Mouse (Mus musculus) hindbrain, embryonic 11.5 days (tissue): ENCODE data around the gene Fitm1. TPM values are rescaled to one million over a fixed set of nuclear protein-coding genes. Genes with fewer than 3 reads are reported as not detected.
A peak's percentile ranks its signal among the peaks of the same experiment; 100 is the strongest.

Experiments used
- ATAC-seq: fragments of 200-750 bp; cut with Nextera tagmentation; 2 replicates; pipeline ENCODE4 v1.8.0; 2017; ENCODE audit warnings: mild to moderate bottlenecking, moderate TSS enrichment, moderate library complexity; ENCODE audit not compliant: low FRiP score
- DNase-seq: peaks from one replicate; pipeline ENCODE4 v3.0.0-alpha.2; 2015; ENCODE audit warnings: low spot score
- H3K27ac ChIP-seq: fragments of 300-500 bp; sonication (generic); 2 replicates; pipeline ENCODE4 v1.5.1; 2014; ENCODE audit warnings: mild to moderate bottlenecking, low read depth, low read length
- H3K27me3 ChIP-seq: fragments of 300-500 bp; sonication (generic); 2 replicates; pipeline ENCODE4 v1.6.1; 2014; ENCODE audit warnings: mild to moderate bottlenecking, low read length, moderate library complexity, mixed read lengths; ENCODE audit not compliant: control insufficient read depth, insufficient read depth
- H3K36me3 ChIP-seq: fragments of 300-500 bp; sonication (generic); 2 replicates; pipeline ENCODE4 v1.6.1; 2014; ENCODE audit warnings: mild to moderate bottlenecking, low read length, moderate library complexity, mixed read lengths; ENCODE audit not compliant: control insufficient read depth, insufficient read depth
- H3K4me1 ChIP-seq: fragments of 300-500 bp; sonication (generic); replicated peaks from 2 replicates; pipeline ENCODE4 v1.6.1; 2014; ENCODE audit warnings: low read length, mixed read lengths; ENCODE audit not compliant: control insufficient read depth, insufficient read depth
- H3K4me2 ChIP-seq: fragments of 300-500 bp; sonication (generic); replicated peaks from 2 replicates; pipeline ENCODE4 v1.6.1; 2014; ENCODE audit warnings: mild to moderate bottlenecking, low read depth, low read length
- H3K4me3 ChIP-seq: fragments of 300-500 bp; sonication (generic); 2 replicates; pipeline ENCODE4 v1.5.1; 2014; ENCODE audit warnings: low read depth, low read length
- H3K9ac ChIP-seq: fragments of 300-500 bp; sonication (generic); 2 replicates; pipeline ENCODE4 v1.6.1; 2014; ENCODE audit warnings: low read depth, low read length
- H3K9me3 ChIP-seq: fragments of 300-500 bp; sonication (generic); 2 replicates; pipeline ENCODE4 v1.6.1; 2016; ENCODE audit warnings: low read length; ENCODE audit not compliant: control insufficient read depth
- WGBS: fragments of 180-500 bp; shearing (Covaris S2); extraction: QIAGEN DNeasy Blood & Tissue Kit; methylation state at CpG from one replicate; pipeline ENCODE4 v1.1.7; 2014; 5-methylcytosine and 5-hydroxymethylcytosine counted together
- polyA plus RNA-seq: library from polyadenylated mRNA; unstranded; fragments of >200 nt; fragmentation: Nextera tagmentation; extraction: Ambion mirVana; gene quantifications from 2 replicates; pipeline ENCODE4 v1.2.1, GENCODE M21; 2014

Gene Fitm1
- polyA plus RNA-seq = 0.77 and 1.8 TPM in 2 replicates

- Histone ChIP-seq H3K4me2 (no peak within 1 kb of the TSS), H3K9me3 (no peaks in the 10 kb centered on the region), H3K9ac (no peak within 1 kb of the TSS), H3K4me3 (no peak within 1 kb of the TSS), H3K4me1 (peaks cover 3% of the 10 kb centered on the region; the same call in 1 of the 2 replicates), H3K27me3 (no peaks in the 10 kb centered on the region), H3K36me3 (peaks cover 1% of the 10 kb centered on the region; the same call in 1 of the 2 replicates), H3K27ac (no peak within 1 kb of the TSS)
- DNase-seq = no peak
- ATAC-seq = no peak
- 75% methylated on average over 8 of the region's 8 CpGs for WGBS
Observed at GRCm38 (mm10) chr14:55575302-55575701, at the start of gene Fitm1. Gene Fitm1 (plus strand): TSS chr14:55575617.

- Histone ChIP-seq H3K27me3 (peaks cover 3% of the 10 kb centered on the region; the same call in 1 of the 2 replicates), H3K27ac (no peak overlapping the region), H3K4me1 (no peaks in the 10 kb centered on the region), H3K4me2 (no peak overlapping the region), H3K4me3 (no peak overlapping the region), H3K36me3 (no peaks in the 10 kb centered on the region), H3K9me3 (no peaks in the 10 kb centered on the region), H3K9ac (no peak overlapping the region)
- ATAC-seq = no peak
- WGBS = 84% methylated on average over 2 of the region's 2 CpGs
- no peak for DNase-seq
Observed at GRCm38 (mm10) chr14:55526674-55527073, 48.7 kb upstream of the Fitm1 start.

GRCm38 (mm10) chr14:55527940-55528339 is 47.5 kb upstream of the Fitm1 start:
- 15% methylated on average over 3 of the region's 3 CpGs for WGBS
- Histone ChIP-seq H3K9me3 (no peaks in the 10 kb centered on the region), H3K9ac (no peak overlapping the region), H3K27ac (no peak overlapping the region), H3K4me2 (no peak overlapping the region), H3K4me1 (no peaks in the 10 kb centered on the region), H3K27me3 (no peaks in the 10 kb centered on the region), H3K36me3 (no peaks in the 10 kb centered on the region), H3K4me3 (no peak overlapping the region)
- no peak for ATAC-seq
- peak; percentile 48 for DNase-seq

- Histone ChIP-seq H3K4me3 (no peak overlapping the region), H3K9me3 (no peaks in the 10 kb centered on the region), H3K4me1 (no peaks in the 10 kb centered on the region), H3K9ac (no peak overlapping the region), H3K27ac (no peak overlapping the region), H3K27me3 (no peaks in the 10 kb centered on the region), H3K4me2 (no peak overlapping the region), H3K36me3 (no peaks in the 10 kb centered on the region)
- no peak for ATAC-seq
- peak; percentile 60 for DNase-seq
- 56% methylated on average over 6 of the region's 6 CpGs for WGBS
Observed at GRCm38 (mm10) chr14:55536116-55536745, 39.2 kb upstream of the Fitm1 start.

GRCm38 (mm10) chr14:55540067-55540786 is 35.2 kb upstream of the Fitm1 start, which contains the start of gene Pck2:
Gene Pck2 (plus strand): TSS chr14:55540266.
- H3K4me2 ChIP-seq = peak within 1 kb of the TSS; percentile 58
- peak; percentile 86 for ATAC-seq
- no peaks in the 10 kb centered on the region for H3K9me3 ChIP-seq
- peak; percentile 76 for DNase-seq
- H3K4me3 ChIP-seq = peak within 1 kb of the TSS; percentile 42
- no peaks in the 10 kb centered on the region for H3K4me1 ChIP-seq
- H3K36me3 ChIP-seq = 0 out of 2 replicates have a peak, but pooled peaks cover 2% of the 10 kb centered on the region
- WGBS = under 1% methylated on average over 31 of the region's 32 CpGs
- peak within 1 kb of the TSS; percentile 17; the same call in 1 of the 2 replicates for H3K27ac ChIP-seq
- peak within 1 kb of the TSS; percentile 52 for H3K9ac ChIP-seq
- H3K27me3 ChIP-seq = no peaks in the 10 kb centered on the region

- peak; percentile 71 for DNase-seq
- Histone ChIP-seq H3K4me2 (peak overlapping the region; percentile 58), H3K4me1 (no peaks in the 10 kb centered on the region), H3K27ac (peak overlapping the region; percentile 17; the same call in 1 of the 2 replicates), H3K4me3 (peak overlapping the region; percentile 42), H3K27me3 (no peaks in the 10 kb centered on the region), H3K9ac (peak overlapping the region; percentile 52), H3K36me3 (0 out of 2 replicates have a peak, but pooled peaks cover 2% of the 10 kb centered on the region), H3K9me3 (no peaks in the 10 kb centered on the region)
- 12% methylated on average over 9 of the region's 10 CpGs for WGBS
- peak; percentile 41; the same call in 1 of the 2 replicates for ATAC-seq
Observed at GRCm38 (mm10) chr14:55540787-55541321, 34.6 kb upstream of the Fitm1 start.

GRCm38 (mm10) chr14:55542268-55542667 is 33.1 kb upstream of the Fitm1 start:
- ATAC-seq (no peak), DNase-seq (no peak)
- Histone ChIP-seq H3K27ac (no peak overlapping the region), H3K4me1 (no peaks in the 10 kb centered on the region), H3K4me3 (no peak overlapping the region), H3K9ac (no peak overlapping the region), H3K27me3 (no peaks in the 10 kb centered on the region), H3K36me3 (0 out of 2 replicates have a peak, but pooled peaks cover 2% of the 10 kb centered on the region), H3K9me3 (no peaks in the 10 kb centered on the region), H3K4me2 (no peak overlapping the region)
- WGBS = 96% methylated on average over 12 of the region's 12 CpGs

- Histone ChIP-seq H3K36me3 (0 out of 2 replicates have a peak, but pooled peaks cover 4% of the 10 kb centered on the region), H3K27ac (no peak overlapping the region), H3K4me3 (no peak overlapping the region), H3K27me3 (no peaks in the 10 kb centered on the region), H3K9ac (no peak overlapping the region), H3K4me1 (no peaks in the 10 kb centered on the region), H3K9me3 (no peaks in the 10 kb centered on the region), H3K4me2 (no peak overlapping the region)
- 86% methylated on average over 9 of the region's 9 CpGs for WGBS
- no peak for DNase-seq
- ATAC-seq = no peak
Observed at GRCm38 (mm10) chr14:55544334-55544733, 31.1 kb upstream of the Fitm1 start.
